Mouse (Mus musculus): ENCODE measurements around the gene Polg2. TPM values are rescaled to one million over a fixed set of nuclear protein-coding genes. Genes with fewer than 3 reads are reported as not detected.
"Not testable (repeated sequence)": the region's sequence is repeated elsewhere in the genome, so short reads cannot be mapped to it uniquely, and the experiment has no call there.

Polg2 gene
- polyA plus RNA-seq, 1 experiment = 9.4 TPM

GRCm38 (mm10) chr11:106762139-106762799, 17.1 kb downstream of the Polg2 start:
- no peak for DNase-seq (ENCODE audit: low spot score)

DNA sequence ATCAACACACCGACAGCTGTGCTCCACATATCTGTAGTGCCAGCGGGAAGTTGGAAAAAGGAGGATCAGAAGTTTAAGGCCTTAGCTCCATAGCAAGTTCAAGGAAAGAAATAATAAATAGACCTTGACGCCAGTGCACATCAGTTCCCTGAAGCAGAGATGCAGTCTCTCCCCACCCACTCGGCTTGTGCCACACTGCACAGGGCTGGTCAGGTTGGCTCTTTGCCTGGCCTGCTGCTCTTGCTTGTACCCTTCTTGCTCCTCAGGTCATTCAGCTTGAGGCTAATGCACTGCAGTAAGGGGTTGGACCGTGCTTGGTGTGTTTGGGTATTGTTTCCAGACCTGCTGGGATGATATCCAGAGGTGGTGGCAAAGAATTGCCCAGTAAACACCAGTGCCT, 18.8 kb downstream of the Polg2 start:
- DNase-seq (ENCODE audit: low spot score) = no peak

GRCm38 (mm10) chr11:106759028-106759427, 20.3 kb downstream of the Polg2 start:
- DNase-seq (ENCODE audit: low spot score) = no peak

- DNase-seq (ENCODE audit: low spot score) = no peak
These were observed 23.8 kb downstream of the Polg2 start for GRCm38 (mm10) chr11:106755583-106755982.

GRCm38 (mm10) chr11:106753314-106753713, 26.0 kb downstream of the Polg2 start:
- no peak for DNase-seq (ENCODE audit: low spot score)

- DNase-seq (ENCODE audit: low spot score) = no peak
These were observed 27.2 kb downstream of the Polg2 start for GRCm38 (mm10) chr11:106752103-106752502.

DNA sequence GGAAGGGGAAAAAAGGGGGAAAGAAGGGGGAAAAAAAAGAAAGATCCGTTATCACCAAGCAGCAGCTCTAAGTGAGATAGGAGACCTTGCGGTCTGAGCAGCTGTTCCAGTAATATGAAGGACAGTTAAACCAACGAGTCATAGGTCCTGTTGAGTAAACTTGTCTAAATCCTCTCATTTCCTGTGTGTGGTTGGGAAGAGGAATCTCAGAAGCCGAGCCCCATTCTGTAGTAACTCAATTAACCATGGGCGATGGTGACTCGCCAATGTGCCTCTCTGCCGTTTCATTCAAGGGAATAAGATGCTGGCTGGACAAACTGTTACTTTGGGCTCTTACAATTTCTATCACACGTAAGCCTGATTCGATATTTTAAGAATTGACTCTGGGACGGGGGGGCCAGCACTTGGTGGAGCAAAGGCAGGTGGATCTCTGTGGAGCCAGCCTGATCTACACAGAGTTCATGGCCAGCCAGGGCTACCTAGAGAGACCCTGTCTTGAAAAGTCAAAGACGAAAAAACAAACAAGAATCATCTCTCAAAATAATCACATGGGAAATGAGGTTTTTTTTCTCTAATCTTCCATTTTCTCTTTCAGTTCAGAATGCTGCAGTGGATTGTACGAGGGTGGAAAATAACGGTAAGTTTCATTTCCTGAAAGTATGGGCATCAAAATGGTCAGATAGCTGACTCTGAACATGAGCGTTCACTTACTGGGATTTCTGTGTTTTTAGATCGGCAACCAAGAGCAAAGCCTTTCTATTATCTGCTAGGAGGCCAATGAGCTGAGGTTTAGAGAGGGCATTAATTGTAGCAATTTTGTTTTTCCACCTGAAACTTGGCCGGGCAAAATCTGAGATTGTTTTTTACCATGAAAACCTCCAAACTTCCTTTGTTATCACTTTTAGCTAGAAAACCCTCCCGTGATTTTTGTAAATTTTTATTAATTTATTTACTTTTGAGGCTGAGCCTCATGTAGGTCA, 28.0 kb downstream of the Polg2 start, which contains the start of gene Milr1:
Gene Milr1, plus strand, starts transcription at position 188 of the 980 bp plus-strand sequence.
- DNase-seq (ENCODE audit: low spot score) = no peak

DNA sequence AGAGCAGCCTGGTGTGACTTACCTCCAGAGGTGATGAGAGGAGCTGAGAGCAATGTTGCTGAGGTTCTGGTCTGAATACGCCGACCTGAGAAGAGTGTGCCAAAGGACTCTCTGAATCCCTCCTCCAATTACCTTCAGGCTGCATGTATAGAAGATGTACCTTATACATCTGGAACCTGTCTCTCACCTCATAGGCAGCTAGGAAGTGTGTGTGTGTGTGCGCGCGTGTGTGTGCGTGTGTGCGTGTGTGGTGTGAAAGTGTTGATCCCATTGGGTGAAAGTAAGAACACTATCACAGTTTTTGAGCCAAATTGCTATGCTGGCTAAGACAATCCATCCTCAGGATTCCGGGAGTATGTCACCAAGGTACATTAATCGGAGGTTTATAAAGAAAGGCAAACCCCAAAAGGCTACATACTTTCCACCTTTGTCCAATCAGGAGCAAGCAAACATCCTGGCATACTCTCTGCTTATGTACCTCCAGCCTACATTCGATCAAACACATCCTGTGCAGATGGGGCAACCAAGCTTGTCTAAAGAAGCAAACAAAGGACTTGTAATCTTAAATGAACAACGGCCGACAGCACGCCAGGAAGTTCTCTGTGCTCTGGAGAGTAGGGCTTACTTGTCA, 29.1 kb downstream of the Polg2 start, which contains the start of gene Pecam1:
Gene Pecam1, minus strand, starts transcription at position 508 of the 631 bp plus-strand sequence.
- DNase-seq (ENCODE audit: low spot score) = no peak

DNA sequence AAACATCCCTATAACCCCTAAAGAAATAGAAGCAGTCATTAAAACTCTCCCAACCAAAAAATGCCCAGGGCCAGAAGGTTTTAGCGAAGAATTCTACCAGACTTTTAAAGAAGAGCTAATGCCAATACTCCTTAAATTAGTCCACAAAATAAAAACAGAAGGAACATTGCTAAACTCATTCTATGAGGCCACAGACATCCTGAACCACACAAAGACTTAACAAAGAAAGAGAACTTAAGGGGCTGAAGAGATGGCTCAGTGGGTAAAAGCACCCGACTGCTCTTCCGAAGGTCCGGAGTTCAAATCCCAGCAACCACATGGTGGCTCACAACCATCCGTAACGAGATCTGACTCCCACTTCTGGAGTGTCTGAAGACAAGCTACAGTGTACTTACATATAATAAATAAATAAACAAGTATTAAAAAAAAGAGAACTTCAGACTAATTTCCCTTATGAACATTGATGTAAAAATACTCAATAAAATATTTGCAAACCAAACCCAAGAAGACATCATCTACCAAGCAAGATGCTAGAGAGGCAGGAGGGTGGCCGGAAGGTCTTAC, 29.7 kb downstream of the Polg2 start:
- not testable (repeated sequence) for DNase-seq (ENCODE audit: low spot score)

DNA sequence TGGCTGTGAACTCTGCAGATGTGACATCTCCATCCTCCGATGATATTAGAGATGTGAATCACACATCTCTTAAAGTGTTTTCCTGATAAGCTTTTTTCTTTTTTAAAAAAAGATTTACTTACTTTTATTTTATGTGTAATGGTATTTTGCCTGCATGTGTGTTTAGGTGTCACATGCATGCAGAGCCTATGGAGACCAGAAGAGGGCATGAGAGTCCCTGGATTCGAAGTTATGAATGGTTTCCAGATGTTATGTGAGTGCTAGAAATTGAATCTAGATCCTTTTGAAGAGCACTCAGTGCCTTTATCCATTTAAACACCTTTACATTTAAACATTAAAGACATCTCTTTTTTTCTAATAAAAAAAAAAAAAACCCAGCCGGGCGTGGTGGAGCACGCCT, 34.4 kb downstream of the Polg2 start:
- DNase-seq (ENCODE audit: low spot score) = no peak

- no peak for DNase-seq (ENCODE audit: low spot score)
These were observed 36.9 kb downstream of the Polg2 start for GRCm38 (mm10) chr11:106742388-106742841.

DNA sequence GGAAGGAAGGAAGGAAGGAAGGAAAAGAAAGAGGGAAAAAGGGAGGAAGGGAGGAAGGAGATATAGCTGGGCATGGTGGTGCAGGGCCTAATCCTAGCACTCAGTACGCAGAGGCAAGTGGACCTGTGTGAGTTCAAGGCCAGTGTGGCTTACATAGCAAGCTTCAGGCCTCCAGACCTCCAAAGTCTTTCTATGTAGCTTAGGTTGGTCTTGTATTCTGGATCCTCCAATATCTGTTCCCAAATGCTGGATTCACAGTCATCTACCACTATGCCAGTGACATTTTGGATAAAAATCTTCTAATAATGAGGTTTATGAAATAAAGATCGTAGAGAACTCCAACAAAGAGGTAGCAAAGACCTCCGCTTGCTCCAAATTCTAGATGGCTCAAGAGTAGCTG, 37.5 kb downstream of the Polg2 start:
- no peak for DNase-seq (ENCODE audit: low spot score)

- no peak for DNase-seq (ENCODE audit: low spot score)
These were observed 38.1 kb downstream of the Polg2 start for GRCm38 (mm10) chr11:106741232-106741631.

DNA sequence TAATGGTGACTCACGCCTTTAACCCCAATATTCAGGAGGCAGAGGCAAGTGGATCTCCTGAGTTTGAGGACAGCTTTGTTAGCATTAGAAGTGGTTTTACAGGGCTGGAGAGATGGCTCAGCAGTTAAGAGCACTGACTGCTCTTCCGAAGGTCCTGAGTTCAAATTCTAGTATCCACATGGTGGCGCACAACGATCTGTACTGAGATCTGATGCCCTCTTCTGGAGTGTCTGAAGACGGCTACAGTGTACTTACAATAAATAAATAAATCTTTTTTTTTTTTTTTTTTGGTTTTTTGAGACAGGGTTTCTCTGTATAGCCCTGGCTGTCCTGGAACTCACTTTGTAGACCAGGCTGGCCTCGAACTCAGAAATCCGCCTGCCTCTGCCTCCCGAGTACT, 38.6 kb downstream of the Polg2 start:
- not testable (repeated sequence) for DNase-seq (ENCODE audit: low spot score)

GRCm38 (mm10) chr11:106739116-106739515, 40.2 kb downstream of the Polg2 start:
- DNase-seq (ENCODE audit: low spot score) = no peak

GRCm38 (mm10) chr11:106737178-106737621, 42.1 kb downstream of the Polg2 start:
- no peak for DNase-seq (ENCODE audit: low spot score)

- no peak for DNase-seq (ENCODE audit: low spot score)
These were observed 42.7 kb downstream of the Polg2 start for GRCm38 (mm10) chr11:106736614-106737013.

- no peak for DNase-seq (ENCODE audit: low spot score)
These were observed 48.6 kb downstream of the Polg2 start for GRCm38 (mm10) chr11:106730714-106731113.

DNA sequence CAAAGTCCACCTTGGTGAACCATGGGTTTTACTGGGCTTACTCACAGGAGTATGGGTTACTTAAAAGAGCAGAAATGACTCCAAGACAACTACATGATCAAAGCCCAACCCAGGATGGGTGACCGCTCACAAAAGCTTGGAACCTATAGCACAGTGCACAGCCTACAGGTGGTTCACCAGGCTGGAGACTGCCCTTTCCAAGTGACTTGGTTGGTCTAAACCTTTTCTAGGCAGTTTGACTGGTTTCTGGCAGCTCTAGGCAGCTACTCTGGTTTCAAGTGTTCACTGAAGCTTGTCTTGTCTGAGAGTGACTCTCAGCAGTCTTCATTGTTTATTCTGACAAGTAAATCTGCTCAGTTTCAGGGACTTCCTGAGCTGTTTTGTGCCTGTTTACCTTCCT, 49.7 kb downstream of the Polg2 start:
- DNase-seq (ENCODE audit: low spot score) = no peak

DNA sequence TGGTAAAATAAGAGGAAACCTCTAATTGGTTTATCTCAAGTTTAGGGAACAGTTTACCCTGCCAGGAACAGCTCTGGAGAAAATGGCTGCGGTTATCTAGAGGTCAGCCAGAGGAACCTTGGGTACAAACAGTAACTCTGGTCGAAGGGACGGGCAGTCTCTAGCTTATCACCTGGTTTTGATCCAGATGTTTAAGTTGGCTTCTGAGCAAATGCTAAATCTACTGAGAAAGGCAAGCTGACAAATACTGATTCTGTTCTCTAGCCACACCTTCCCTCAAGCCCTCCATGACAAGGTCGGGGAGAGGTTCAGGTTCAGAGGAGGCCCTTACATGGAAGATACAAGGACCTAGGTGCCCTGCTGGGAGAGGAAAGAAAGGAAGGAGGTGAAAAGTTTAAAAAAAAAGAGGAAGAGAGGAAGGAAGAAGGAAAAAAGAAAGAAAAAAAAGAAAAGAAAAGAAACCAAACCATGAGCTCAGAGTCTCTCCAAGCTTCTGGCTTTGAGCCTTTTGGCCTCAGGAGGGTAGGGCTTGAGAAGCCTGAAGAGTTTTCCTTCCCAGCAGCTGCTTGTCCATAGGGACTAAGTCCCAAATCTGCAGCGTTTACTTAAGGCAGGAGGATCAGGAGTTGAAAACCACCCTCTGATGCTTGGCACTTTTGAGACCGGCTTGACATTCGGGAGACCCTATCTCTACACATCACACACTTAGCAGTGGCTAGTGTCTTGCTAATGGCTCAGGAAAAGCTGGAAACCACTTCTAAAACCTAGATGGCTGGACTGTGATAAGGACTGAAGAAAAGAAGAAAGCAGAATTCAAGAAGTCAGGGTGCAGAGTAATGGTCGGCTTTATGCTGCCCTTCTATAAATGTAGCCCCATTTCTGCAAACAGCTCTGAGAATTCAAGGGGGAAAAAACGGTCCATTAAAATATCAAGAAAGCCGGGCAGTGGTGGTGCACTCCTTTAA, 50.7 kb downstream of the Polg2 start:
- DNase-seq (ENCODE audit: low spot score) = no peak

DNA sequence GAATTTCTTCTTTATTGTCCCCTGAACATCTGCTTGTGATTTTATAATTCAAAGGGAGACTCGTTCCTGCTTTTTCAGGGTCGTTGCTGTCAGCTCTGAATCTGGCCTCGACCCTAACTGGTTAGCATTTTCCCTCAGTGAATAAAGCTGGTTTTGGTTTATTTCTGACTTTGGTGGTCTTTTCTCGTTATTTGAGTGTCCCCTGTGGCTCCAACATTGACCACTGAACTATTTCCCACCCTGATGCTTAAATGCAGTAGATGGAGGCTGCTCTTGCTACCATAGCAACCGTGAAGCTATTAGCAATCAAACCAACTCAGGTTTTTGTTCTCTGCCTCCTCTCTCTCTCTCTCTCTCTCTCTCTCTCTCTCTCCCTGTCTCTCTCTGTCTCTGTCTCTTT, 51.4 kb downstream of the Polg2 start:
- no peak for DNase-seq (ENCODE audit: low spot score)
